Mouse (Mus musculus) regulatory T cell (primary cell): ENCODE data around the gene Fcf1.

ENCODE experiments used
- in situ Hi-C: fragments of 300-600 bp; cut with MboI, MseI; formaldehyde crosslinking; loops from one replicate; pipeline ENCODE4 v1.15.1; 2025; ENCODE audit warnings: high pct_unique_total_duplicates

Fcf1 gene

DNA sequence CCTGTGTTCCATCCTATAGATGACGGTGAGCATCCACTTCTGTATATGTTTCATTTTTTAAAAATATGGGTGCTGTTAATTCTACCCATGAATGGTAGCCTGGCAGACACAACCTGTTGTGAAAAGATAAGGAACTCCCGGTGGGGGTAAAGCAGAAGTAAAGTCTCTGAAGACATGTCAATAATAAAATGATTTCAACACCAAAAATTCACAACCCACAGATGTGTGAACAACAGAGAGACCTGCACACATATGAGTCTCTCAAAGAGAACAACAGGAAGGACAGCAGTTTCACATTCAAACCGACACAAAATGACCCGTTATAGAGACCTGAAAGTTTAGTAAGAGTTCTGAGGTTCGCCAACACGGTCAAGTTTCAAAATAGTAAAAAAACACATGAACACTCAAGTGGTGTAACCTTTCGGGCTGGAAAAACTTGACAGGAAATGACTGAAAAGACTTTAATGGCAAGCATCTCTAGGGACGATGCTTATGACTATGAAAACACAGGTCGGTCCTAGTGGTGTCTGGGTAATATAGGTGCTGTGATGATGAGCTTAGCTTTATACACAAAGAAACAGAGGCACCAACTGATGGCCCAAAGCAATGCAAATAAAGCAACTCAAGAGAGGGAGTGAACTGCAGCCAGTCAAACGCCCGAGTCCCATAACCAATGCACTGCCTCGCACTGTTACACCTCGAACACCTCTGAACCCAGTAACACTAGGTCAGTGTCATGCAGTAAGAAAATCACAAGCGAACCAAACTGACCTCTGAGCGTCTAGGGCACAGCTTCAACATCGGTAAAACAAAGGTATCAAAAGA is 1.7 kb upstream of the Fcf1 start:
- in situ Hi-C loops, result no loop called here

DNA sequence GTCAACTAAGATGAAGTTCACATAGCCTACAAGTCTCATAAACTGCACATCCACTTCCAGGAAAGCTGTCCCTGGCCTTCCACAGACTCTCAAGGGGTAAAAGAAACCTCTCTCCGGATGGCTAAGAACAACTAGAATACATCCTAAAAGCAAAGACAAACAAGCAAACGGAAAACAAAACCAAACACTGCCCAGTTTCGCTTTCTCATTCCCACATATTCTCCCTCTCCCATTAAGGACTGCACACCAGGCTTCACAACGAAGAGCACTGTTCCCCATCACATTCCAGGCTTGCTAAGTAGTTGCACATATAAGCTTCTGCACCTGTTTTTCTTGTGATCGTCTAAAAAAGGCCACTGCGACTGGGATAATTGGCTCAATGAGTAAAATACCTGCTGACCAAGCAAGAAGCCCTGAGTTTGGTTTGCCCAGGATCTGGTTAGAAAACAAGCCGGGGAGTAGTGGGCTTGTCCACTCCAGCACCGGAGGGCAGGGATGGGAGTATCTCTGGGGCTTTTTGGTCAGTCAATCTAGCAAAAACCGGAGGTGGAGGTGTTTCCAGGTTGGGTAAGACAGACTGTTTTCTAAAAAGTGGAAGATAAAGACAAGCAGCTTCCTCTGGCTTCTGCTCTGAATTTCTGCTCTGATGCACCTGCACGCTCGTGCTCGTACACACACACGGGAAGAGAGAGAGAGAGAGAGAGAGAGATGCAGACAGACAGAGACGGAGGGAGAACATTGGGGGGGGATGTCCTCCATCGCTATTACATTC is 855 bp upstream of the Fcf1 start:
- in situ Hi-C loops, result loop anchor here (10.0 kb wide), 1 partner anchor 1895 kb away; no protein-coding TSS in a partner anchor

DNA sequence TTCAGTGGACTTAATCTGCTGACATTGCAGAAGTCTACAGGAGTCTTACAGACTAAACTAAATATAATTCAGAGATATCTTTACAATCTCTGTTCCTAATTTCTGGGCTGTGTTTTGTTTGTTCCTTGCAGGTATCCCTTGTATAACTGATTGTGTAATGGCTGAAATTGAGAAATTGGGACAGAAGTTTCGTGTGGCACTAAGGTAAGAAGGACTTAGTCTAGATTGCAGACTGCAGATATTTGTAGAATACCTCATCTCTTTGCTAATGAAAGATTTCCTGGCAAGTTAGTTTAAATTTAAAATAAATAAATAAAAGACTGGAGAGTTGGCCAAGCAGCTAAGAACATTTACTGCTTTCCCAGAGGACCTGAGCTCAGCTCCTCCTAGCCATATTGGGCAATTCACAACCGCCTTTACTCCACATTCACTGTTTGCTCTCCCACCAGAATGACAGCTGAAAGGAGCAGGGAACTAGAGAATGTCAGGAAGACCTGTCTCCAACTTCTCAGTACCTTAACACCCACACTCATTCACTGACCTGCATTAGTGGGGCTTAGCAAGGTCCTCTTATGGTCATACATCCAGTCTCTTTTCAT is 8.7 kb downstream of the Fcf1 start:
- in situ Hi-C loops, result loop anchor here (10.0 kb wide), 1 partner anchor 1885 kb away; no protein-coding TSS in a partner anchor

DNA sequence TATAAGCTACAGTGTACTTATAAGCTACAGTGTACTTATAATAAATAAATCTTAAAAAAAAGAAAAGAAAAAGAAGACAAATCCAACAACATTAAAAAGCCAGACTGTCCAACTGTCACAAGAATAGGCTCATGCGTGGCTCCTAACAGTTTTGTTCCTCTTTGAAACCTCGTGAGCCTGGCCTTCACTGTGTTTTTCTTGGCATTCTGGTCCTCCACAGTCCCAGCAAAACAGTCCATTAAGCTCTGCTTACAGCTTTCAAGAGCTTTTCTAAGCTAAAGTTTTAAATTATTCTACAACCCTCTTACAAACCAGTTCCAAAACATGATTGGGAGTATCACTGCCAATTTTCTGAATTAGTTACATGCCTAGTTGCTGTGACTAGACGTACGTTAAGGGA is 18.8 kb downstream of the Fcf1 start:
- in situ Hi-C loops, result no loop called here

DNA sequence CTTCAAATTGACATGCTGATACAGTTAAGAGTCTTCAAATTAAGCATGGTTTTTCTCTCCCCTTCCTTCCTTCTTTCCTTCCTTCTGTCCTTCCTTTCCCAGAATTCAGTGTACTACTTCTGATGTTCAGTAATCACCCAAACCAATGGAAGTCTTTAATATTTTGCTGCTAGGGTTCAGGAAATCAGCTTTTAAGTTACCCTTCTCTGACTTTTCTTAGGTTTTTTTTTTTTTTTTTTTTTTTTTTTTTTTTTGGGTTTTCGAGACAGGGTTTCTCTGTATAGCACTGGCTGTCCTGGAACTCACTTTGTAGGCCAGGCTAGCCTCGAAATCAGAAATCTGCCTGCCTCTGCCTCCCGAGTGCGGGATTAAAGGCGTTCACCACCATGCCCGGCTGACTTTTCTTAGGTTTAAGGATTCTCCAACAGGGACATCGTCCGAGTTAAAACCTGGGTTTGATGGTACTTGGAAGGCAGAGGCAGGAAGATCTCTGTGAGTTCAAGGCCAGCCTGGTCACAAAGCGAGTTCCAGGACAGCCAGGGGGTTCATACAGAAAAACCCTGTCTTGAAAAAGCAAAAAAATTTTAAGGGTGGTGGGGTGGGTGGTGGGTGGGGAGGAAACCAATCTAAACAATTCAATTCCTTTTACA is 24.5 kb downstream of the Fcf1 start:
- in situ Hi-C loops, result loop anchor here (10.0 kb wide), 1 partner anchor 800 kb away; no protein-coding TSS in a partner anchor

DNA sequence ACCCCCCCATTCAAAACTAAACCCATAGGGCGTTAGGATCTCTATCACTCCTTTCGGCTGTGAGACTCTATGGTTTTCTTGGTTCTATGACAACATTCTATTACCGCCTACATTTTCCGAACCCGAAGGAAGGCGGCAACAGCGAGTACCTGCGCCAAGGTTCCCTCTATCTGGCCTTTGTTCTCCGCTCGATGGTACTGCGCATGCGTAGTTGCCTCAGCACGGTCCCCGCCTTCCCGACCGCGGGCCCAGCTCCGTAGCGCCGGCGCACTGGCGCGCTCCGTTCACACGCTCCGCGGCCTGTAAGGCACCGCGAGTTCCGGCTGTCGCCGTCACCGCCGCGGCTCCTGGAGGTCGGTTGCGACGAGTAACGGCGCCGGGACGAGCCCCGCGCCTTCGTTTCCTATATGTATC is 25.4 kb downstream of the Fcf1 start, which contains the start of gene Ylpm1:
Gene Ylpm1, plus strand, starts transcription at position 239 of the 414 bp plus-strand sequence.
- in situ Hi-C loops, result loop anchor here (10.0 kb wide), 1 partner anchor 801 kb away; no protein-coding TSS in a partner anchor

DNA sequence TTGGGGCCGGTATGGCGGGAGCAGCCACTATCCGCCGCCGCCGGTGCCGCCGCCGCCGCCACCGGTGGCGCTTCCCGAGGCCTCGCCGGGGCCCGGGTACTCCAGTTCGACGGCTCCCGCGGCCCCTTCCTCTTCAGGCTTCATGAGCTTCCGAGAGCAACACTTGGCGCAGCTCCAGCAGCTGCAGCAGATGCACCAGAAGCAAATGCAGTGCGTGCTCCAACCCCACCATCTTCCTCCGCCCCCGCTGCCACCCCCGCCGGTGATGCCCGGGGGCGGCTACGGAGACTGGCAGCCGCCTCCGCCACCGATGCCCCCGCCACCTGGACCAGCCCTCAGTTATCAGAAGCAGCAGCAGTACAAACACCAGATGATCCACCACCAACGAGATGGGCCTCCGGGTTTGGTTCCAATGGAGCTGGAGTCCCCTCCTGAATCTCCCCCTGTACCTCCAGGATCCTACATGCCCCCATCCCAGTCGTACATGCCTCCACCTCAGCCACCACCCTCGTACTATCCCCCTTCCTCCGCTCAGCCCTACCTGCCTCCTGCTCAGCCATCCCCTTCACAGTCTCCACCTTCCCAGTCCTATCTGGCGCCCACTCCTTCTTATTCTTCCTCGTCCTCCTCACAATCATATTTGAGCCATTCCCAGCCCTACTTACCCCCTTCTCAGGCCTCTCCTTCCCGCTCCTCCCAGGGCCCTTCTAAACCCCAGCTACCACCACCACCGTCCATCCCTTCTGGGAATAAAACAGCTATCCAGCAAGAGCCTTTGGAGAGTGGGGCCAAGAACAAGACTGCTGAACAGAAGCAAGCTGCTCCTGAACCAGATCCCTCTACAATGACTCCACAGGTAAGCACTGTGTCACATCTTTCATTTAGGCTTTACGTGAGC is 26.1 kb downstream of the Fcf1 start:
- in situ Hi-C loops, result loop anchor here (10.0 kb wide), 1 partner anchor 802 kb away; no protein-coding TSS in a partner anchor

DNA sequence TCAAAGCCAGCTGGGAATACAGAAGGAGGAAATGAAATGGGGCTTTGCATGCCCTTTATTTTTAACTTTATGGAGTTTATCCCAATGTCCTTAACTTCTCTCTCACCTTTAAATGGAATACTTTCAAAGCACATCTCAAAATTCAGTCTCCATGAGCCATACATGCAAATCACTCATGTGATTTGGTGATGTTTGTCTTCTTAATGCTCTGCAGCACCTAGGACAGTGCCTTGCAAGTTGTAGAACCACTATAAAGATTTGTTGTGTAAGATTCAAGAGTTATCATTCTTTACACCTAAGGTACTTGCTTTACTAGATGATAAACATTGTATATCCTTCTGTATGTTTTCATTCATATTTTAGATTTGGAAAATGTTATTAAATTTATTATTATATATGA is 28.4 kb downstream of the Fcf1 start:
- in situ Hi-C loops, result loop anchor here (10.0 kb wide), 1 partner anchor 804 kb away; no protein-coding TSS in a partner anchor

DNA sequence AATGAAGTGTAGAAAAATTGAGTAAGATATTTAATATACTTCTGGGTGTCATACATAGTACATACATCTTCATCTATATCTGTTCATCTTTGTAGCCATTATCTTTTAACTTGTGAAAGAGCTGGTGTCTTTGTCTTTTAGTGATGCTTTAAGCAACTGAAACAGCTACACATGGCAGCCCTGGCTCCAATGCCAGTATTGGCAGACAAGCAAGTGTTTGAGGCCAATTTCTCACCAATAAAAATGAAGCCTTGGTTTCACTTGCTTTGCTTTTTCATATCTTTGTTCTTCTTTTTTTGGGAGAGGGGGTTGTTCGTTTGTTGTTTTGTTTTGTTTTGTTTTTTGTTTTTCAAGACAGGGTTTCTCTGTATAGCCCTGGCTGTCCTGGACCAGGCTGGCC is 35.5 kb downstream of the Fcf1 start:
- in situ Hi-C loops, result no loop called here

DNA sequence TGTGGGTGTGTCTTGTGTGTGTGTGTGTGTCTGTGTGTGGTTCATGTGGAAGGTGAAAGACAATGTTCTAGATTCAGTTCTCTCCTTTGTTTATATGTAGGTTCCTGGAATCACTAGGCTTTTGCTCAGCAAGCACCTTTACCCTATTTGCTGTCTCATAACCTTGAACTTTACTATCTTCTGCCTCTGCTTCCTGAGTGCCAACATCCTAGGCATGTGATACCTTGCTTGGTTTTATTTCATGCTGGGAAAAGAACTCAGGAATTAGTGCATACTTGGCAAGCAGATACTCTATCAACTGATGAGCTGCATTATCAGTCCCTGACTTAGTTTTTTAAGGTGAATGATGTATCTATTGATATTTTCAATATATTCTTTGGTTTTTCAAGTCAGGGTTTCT is 36.3 kb downstream of the Fcf1 start:
- in situ Hi-C loops, result no loop called here

DNA sequence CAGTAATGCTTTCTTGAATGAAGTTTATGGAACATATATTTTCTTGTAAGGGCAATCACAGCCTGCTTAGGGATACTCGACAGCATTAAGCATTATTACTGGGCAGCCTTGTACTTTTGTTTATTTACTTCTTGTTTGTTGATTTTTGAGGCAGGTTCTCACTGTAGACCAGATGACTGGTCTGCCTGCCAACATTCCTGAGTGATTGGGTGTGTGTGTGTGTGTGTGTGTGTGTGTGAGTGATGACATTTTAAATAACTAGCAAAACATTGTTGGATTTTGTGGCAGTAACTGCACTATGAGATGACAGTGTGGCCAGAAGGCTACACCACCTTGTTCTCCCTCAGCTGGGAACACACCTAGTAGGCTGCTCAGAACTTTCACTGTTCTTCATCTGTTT is 39.1 kb downstream of the Fcf1 start:
- in situ Hi-C loops, result no loop called here

DNA sequence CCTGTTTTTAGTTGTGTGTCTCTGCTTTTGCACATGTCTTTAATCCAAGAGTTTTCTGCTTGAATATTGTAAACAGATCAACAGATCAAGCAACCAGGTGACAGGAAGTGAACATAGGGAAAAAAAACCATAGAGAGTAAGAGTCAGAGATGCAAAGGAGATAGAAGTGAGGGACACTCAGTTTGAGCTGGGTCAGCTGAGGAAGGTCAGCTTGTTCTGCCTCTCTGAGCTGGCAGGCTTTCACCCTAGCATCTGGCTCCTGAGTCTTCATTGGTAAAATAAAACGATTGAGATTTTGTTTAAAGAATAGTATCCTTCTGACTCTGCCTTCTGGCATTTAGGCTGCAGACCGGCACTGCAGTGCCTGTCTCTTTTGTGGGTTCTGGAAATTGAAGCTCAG is 39.8 kb downstream of the Fcf1 start:
- in situ Hi-C loops, result no loop called here

DNA sequence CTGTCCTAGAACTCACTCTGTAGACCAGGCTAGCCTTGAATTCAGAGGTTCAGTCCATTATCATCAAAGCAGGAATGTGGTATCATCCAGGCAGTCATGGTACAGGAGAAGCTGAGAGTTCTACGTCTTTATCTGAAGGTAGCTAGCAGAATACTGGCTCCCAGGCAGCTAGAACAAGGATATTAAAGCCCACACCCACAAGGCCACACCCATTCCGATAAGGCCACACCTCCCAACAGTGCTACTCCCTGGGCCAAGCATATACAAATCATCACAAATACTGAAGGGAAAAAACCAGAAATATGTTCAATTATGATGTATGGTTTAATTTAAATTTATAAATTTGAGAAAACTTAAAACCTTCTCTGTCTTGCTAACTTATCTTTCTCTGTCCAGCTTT is 41.5 kb downstream of the Fcf1 start:
- in situ Hi-C loops, result no loop called here

DNA sequence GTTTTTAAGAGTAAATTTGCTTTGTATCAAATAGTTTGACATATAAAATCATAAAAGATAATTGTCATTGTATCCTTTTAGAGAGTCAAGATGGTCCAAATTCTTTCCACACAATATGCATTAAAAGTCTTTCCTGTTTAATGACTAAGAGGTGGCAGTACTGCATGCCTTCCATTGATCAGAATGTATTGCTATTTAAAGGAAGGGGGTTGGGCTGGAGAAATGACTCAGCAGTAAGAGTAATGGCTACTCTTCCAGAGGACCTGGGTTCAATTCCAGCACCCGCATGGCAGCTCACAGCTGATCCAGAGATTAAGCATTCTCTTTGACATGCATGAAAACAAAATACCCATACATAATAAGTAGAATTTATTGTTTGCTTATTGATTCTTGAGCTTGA is 51.4 kb downstream of the Fcf1 start:
- in situ Hi-C loops, result no loop called here

DNA sequence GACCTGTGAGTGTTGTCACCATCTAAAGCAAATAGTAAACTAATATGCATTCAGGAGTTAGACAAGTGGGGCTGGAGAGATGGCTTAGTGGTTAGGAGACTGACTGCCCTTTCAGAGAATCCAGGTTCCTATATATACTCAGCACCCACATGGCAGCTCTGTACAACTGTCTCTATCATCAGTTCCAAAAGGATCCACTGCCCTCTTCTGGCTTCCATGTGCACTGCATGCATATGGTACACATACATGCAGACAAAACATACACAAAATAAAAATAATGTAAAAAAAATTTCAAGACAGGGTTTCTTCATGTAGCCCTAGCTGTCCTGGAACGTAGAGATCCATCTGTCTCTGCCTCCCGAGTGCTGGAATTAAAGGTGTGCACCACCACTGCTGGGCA is 62.0 kb downstream of the Fcf1 start:
- in situ Hi-C loops, result no loop called here
